Mouse (Mus musculus): ENCODE results near the gene Tmub2. TPM values are rescaled to one million over a fixed set of nuclear protein-coding genes. Genes with fewer than 3 reads are reported as not detected.

Tmub2 gene
- polyA plus RNA-seq, 1 experiment from 2014 or later, result 44.3 TPM

DNA sequence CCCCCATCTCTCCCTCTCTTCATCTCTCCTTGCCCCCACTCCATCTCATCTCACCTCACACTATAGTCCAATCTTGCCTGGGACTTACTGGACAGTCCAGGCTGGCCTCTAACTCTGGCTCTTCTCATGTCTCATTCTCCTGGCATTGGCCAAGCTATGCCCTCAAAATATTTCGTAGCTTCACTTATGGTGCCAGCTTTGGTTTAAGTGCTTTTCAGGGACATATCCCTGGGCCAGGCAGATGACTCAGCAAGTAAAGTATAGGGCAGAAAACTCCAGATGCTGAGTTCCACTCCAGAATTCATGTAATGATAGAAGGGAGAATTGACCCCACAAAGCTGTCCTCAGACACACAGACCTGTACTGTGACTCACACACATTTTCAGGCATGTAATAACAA is 51.5 kb downstream of the Tmub2 start:
- Histone ChIP-seq H3K27me3 (replicated peaks) (no peaks in the 10 kb centered on the region), H3K4me2 (replicated peaks) (no peak overlapping the region), H3K36me3 (no peaks in the 10 kb centered on the region), H3K4me3 (replicated peaks) (no peak overlapping the region), H3K27ac (no peak overlapping the region), H3K9me3 (no peaks in the 10 kb centered on the region), H3K4me1 (replicated peaks) (peaks cover 4% of the 10 kb centered on the region; the same call in 1 of the 2 replicates), H3K9ac (no peak overlapping the region)
- 86% methylated on average over 1 of the region's 1 CpGs for WGBS
- no peak for ATAC-seq

DNA sequence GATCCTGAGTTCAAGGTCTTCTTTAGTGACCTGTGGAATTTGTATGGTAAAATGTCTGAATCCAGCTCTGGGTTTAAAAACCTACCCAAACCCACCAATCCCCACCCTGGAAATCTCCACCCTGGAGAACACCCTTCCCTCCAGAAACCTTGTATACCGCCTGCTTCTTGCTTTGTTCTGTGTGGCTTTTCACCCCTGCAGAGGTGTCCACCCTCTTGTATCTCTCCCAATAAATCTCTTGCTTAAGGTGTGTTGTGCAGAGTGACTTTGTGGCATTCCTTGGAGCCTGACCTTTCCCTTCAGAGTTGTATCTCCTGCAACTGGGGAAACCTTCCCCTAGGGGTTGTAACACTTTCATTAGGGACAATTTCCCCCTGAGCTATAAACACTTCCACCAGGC is 53.2 kb downstream of the Tmub2 start:
- no peak overlapping the region for H3K4me2 ChIP-seq (replicated peaks)
- no peak overlapping the region for H3K9ac ChIP-seq
- H3K36me3 ChIP-seq, result no peaks in the 10 kb centered on the region
- ATAC-seq, result no peak
- 60% methylated on average over 1 of the region's 1 CpGs for WGBS
- H3K4me1 ChIP-seq (replicated peaks), result peaks cover 4% of the 10 kb centered on the region; the same call in 1 of the 2 replicates
- H3K4me3 ChIP-seq (replicated peaks), result no peak overlapping the region
- H3K9me3 ChIP-seq, result no peaks in the 10 kb centered on the region
- no peak overlapping the region for H3K27ac ChIP-seq
- no peaks in the 10 kb centered on the region for H3K27me3 ChIP-seq (replicated peaks)

DNA sequence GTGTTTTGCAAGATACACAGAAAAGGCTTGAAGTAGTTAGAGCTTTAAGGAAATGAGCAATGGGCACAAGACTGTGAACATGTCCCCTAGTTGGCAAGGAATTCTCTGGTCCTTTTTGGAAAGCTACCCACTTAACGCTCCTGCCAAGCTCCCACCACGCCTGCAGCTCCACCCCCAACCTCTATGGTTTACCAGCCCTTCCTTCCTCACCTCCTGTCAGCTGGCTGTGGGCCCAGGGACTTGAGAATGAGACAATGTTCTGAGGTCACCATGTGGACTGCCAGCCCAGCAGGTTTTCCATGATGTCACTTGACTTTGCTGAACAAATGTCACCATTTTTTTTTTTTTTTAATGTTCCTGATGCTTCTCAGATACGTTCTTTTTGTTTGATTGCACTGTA is 53.8 kb downstream of the Tmub2 start:
- Histone ChIP-seq H3K27me3 (replicated peaks) (no peaks in the 10 kb centered on the region), H3K4me2 (replicated peaks) (no peak overlapping the region), H3K4me3 (replicated peaks) (no peak overlapping the region), H3K9ac (no peak overlapping the region), H3K27ac (no peak overlapping the region), H3K36me3 (no peaks in the 10 kb centered on the region), H3K4me1 (replicated peaks) (peaks cover 5% of the 10 kb centered on the region; the same call in 1 of the 2 replicates), H3K9me3 (no peaks in the 10 kb centered on the region)
- no peak for ATAC-seq
- 52% methylated on average over 3 of the region's 3 CpGs for WGBS

Other genes starting within 250 kb of the Tmub2 start
- 0.98 and 1.6 TPM in 2 replicates for gene Cd300lg, start 243.4 kb upstream of the Tmub2 start, polyA plus RNA-seq (2015; fragmentation: Nextera tagmentation; extraction: Ambion mirVana)
- gene Mpp2, start 196.4 kb upstream of the Tmub2 start, polyA plus RNA-seq (2015; fragmentation: Nextera tagmentation; extraction: Ambion mirVana), result 6.2 and 6.8 TPM in 2 replicates
- 4.5 and 6.2 TPM in 2 replicates for gene Ppy, start 183.6 kb upstream of the Tmub2 start, polyA plus RNA-seq (2015; fragmentation: Nextera tagmentation; extraction: Ambion mirVana)
- gene Pyy, start 177.1 kb upstream of the Tmub2 start, polyA plus RNA-seq (2015; fragmentation: Nextera tagmentation; extraction: Ambion mirVana), result 57.2 and 75.0 TPM in 2 replicates
- gene Nags, start 139.4 kb upstream of the Tmub2 start, polyA plus RNA-seq (2015; fragmentation: Nextera tagmentation; extraction: Ambion mirVana), result 24.0 and 25.6 TPM in 2 replicates
- gene Tmem101, start 128.5 kb upstream of the Tmub2 start, polyA plus RNA-seq (2015; fragmentation: Nextera tagmentation; extraction: Ambion mirVana), result 23.8 and 26.4 TPM in 2 replicates
- 118 and 140 TPM in 2 replicates for gene Lsm12, start 99.6 kb upstream of the Tmub2 start, polyA plus RNA-seq (2015; fragmentation: Nextera tagmentation; extraction: Ambion mirVana)
- gene G6pc3, start 95.3 kb upstream of the Tmub2 start, polyA plus RNA-seq (2015; fragmentation: Nextera tagmentation; extraction: Ambion mirVana), result 31.1 and 33.9 TPM in 2 replicates
- 54.3 and 62.8 TPM in 2 replicates for gene Hdac5, start 54.8 kb upstream of the Tmub2 start, polyA plus RNA-seq (2015; fragmentation: Nextera tagmentation; extraction: Ambion mirVana)
- gene BC030867, start 36.0 kb upstream of the Tmub2 start, polyA plus RNA-seq (2015; fragmentation: Nextera tagmentation; extraction: Ambion mirVana), result 13.1 and 13.5 TPM in 2 replicates
- 0.08 TPM in 1 of 2 replicates, not detected in the other for gene Asb16, start 16.2 kb upstream of the Tmub2 start, polyA plus RNA-seq (2015; fragmentation: Nextera tagmentation; extraction: Ambion mirVana)
- 11.8 and 13.6 TPM in 2 replicates for gene Atxn7l3, start 11.7 kb downstream of the Tmub2 start, polyA plus RNA-seq (2015; fragmentation: Nextera tagmentation; extraction: Ambion mirVana)
- 77.8 and 80.2 TPM in 2 replicates for gene Ubtf, start 34.8 kb downstream of the Tmub2 start, polyA plus RNA-seq (2015; fragmentation: Nextera tagmentation; extraction: Ambion mirVana)
- gene Slc4a1, start 81.3 kb downstream of the Tmub2 start, polyA plus RNA-seq (2015; fragmentation: Nextera tagmentation; extraction: Ambion mirVana), result 15.2 and 18.0 TPM in 2 replicates
- gene Rundc3a, start 108.5 kb downstream of the Tmub2 start, polyA plus RNA-seq (2015; fragmentation: Nextera tagmentation; extraction: Ambion mirVana), result 8.7 and 10.8 TPM in 2 replicates
- 305 and 329 TPM in 2 replicates for gene Slc25a39, start 123.0 kb downstream of the Tmub2 start, polyA plus RNA-seq (2015; fragmentation: Nextera tagmentation; extraction: Ambion mirVana)
- 156 and 171 TPM in 2 replicates for gene Grn, start 145.4 kb downstream of the Tmub2 start, polyA plus RNA-seq (2015; fragmentation: Nextera tagmentation; extraction: Ambion mirVana)
- gene Fam171a2, start 162.8 kb downstream of the Tmub2 start, polyA plus RNA-seq (2015; fragmentation: Nextera tagmentation; extraction: Ambion mirVana), result 3.2 and 3.5 TPM in 2 replicates
- 3.3 and 5.1 TPM in 2 replicates for gene Itga2b, start 185.2 kb downstream of the Tmub2 start, polyA plus RNA-seq (2015; fragmentation: Nextera tagmentation; extraction: Ambion mirVana)

Measured in intestine, embryonic 15.5 days (tissue).